Mouse (Mus musculus): ENCODE results near the gene Gxylt2. TPM values are rescaled to one million over a fixed set of nuclear protein-coding genes. Genes with fewer than 3 reads are reported as not detected.

The Gxylt2 gene
- total RNA-seq, 2 experiments from 2014 or later = 1.2 to 1.6 TPM

DNA sequence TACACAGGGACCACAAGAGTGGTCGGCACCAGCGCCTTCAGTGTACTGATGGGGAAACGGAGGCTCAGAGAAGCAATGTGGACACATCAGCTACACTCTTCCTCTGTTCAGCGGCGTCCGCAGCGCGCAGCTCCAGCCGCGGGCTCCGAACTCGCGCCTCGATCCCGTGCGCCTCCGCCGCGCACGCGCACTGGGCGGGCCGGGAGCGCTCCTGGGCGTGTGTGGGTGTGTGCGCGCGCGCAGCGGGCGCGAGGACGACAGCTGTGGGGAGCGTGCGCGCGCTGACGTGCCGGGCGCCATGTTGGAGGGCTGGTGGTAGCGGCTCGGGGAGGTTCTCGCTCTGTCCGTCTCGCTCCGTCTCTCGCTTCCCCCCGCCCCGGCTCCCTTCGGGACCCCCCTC lies 128.8 kb downstream of the Gxylt2 start, which contains the start of gene Ppp4r2:
Gene Ppp4r2, plus strand, starts transcription at position 268 of the 400 bp plus-strand sequence.
- DNase-seq (ENCODE audit: extremely low spot score in 1 of 2, low spot score in 2 of 2) = peak; percentile 89 to 91
- H3K27ac ChIP-seq = peak within 1 kb of the TSS; percentile 85
- intact Hi-C loops (cut with DNase I) = loop anchor here (2.0 to 10.0 kb wide), 4 partner anchors 101 to 1141 kb away; partner anchors contain the start of genes Gpr27, Gxylt2 and Shq1
- TF ChIP-seq CTCF (IDR thresholded peaks at IDR 0.05) = no peak
- H3K4me3 ChIP-seq = peak within 1 kb of the TSS; percentile 94

DNA sequence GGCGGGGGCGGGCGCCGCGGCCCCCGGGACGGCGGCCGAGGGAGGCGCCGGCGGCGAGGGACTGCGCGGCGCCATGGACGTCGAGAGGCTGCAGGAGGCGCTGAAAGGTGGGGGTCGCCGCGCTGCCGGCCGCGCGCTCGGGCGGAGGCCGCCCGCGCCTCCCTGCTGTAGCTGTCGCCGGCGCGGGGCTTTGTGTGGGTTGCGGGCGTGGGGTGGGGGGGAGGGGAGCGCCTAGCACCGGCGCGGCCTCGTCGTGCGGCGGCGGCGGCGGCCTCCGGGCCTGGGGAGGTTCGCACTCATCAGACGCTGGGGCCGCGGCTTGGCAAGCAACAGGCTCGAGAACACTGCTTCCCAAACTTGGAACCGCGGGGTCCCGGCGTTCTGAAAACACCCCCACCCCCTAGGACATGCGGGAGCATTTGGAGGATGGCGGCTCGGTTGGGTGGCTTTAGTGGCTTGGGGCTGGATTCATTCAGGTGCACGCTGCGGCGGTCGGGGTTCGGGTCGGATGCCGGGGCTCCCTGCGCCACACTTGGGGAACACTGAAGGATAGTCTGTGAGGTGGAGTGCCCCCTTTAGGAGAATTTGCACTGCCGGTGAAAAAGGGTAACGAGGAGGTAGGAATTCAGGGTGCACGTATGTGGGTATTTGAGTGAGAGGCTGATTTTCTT lies 129.4 kb downstream of the Gxylt2 start:
- intact Hi-C loops (cut with DNase I) = loop anchor here (2.0 to 10.0 kb wide), 4 partner anchors 102 to 1142 kb away; partner anchors contain the start of genes Gpr27, Gxylt2 and Shq1
- TF ChIP-seq CTCF (IDR thresholded peaks at IDR 0.05) = peak; percentile 49
- Histone ChIP-seq H3K27ac (peak overlapping the region; percentile 82), H3K4me3 (peak overlapping the region; percentile 94)
- DNase-seq (ENCODE audit: extremely low spot score in 1 of 2, low spot score in 2 of 2) = peak; percentile 52 to 67

DNA sequence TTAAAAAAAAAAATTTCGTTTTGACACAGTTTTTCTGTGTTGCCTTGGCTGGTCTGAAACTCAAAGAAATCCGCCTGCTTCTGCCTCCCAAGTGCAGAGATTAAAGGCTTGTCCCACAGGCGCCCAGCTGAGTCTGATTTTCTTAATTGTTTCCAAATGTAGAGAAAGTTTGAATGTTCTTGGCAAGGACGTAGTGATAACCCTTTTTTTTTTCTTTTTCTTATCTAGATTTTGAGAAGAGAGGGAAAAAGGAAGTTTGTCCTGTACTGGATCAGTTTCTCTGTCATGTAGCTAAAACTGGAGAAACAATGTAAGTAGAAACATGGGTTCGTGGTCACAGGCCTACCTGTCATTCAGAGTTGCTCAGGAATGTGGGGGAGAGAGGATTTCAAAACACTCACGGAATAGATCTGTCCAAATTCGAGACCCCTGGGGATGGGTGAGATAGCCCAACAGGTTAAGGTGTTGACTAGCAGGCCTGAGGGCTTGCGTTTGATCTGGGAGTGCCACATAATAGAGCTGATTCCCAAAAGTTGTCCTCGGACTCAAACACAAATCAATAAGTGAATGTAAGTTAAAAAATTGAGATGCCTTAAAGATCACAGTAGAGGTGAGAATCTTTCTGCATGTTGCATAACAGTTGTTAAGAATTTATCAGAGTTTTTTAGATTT lies 130.1 kb downstream of the Gxylt2 start:
- intact Hi-C loops (cut with DNase I) = loop anchor here (5.0 to 10.0 kb wide), 3 partner anchors 102 to 1142 kb away; partner anchors contain the start of genes Gpr27 and Gxylt2
- peak overlapping the region; percentile 82; the same call in 1 of the 2 replicates for H3K27ac ChIP-seq

DNA sequence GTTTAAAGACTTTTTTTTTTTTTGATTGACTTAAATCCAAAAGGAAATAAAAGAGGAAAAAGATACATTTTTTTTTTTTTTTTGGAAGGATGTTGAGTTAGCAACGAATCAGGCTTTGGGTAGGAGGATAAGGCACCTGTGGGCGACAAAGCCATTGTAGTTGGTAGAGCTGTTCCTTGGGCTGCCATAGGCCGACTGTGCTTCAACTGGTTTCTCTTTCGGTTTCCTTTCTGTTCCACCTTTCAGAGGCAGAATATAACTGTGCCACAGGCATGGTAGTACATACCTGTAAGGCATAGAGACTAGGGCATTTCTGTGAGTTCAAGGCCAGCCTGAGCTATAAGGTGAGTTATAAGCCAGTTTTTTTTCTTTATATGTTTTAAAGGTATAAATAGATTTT lies 140.5 kb downstream of the Gxylt2 start:
- DNase-seq (ENCODE audit: extremely low spot score in 1 of 2, low spot score in 2 of 2) = no peak
- Histone ChIP-seq H3K27ac (no peak overlapping the region), H3K4me3 (no peak overlapping the region)
- no peak for TF ChIP-seq CTCF (IDR thresholded peaks at IDR 0.05)
- intact Hi-C loops (cut with DNase I) = no loop called here

More for the DNA sequence above, 130.1 kb downstream of the Gxylt2 start:
- DNase-seq (ENCODE audit: extremely low spot score in 1 of 2, low spot score in 2 of 2) = no peak
- no peak for TF ChIP-seq CTCF (IDR thresholded peaks at IDR 0.05)
- peak overlapping the region; percentile 94 for H3K4me3 ChIP-seq

DNA sequence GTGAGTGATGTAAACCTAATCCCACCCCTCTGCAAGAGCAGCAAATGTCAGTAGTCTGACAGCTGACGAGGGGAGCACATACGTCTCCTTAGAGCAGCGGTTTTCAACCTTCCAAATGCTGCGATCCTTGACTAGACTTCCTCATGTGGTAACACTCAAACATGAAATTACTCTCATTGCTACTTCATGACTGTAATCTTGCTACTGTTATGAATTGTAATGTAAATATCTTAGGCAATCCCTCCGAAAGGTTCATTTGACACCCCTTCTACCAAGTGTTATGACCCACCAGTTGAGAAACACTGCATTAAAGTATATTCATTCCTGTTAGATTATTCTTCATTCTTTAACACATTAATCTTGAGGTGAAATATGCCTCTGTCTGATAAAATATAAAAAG lies 142.7 kb downstream of the Gxylt2 start:
- Histone ChIP-seq H3K27ac (no peak overlapping the region), H3K4me3 (no peak overlapping the region)
- intact Hi-C loops (cut with DNase I) = no loop called here
- no peak for DNase-seq (ENCODE audit: extremely low spot score in 1 of 2, low spot score in 2 of 2)
- no peak for TF ChIP-seq CTCF (IDR thresholded peaks at IDR 0.05)

DNA sequence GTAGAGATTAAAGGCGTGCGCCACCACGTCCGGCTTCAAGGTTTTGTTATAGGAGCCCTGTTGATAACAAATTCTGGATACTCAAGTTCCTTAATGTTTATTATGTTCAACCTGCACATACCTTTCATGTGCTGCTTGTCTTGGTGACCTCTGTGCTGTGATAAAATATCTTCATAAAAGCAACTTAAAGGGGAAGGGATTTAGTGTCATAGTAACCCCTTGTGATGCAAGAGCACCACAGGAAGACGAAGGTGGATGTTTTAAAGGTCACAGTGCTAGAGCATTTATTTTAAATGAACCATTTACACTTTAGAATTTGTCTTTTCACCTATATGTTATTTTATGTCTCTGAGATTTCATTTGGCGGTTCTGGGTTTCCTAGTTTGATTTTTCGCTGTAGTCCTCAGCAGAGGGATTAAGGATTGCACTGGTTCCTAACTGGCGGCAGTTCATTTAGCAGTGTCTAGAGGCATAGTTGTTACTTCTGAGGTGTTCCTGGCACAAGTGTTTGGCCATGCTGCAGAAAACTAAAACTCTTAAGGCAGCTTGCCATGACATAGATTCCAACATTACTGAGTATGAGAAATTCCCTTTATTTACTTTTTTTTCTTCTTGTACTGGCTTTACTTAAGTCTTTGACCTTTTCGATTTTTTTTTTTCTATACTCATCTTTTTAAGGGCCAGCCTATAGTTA lies 144.3 kb downstream of the Gxylt2 start:
- Histone ChIP-seq H3K4me3 (no peak overlapping the region), H3K27ac (no peak overlapping the region)
- no peak for TF ChIP-seq CTCF (IDR thresholded peaks at IDR 0.05)
- intact Hi-C loops (cut with DNase I) = no loop called here
- DNase-seq (ENCODE audit: extremely low spot score in 1 of 2, low spot score in 2 of 2) = no peak

DNA sequence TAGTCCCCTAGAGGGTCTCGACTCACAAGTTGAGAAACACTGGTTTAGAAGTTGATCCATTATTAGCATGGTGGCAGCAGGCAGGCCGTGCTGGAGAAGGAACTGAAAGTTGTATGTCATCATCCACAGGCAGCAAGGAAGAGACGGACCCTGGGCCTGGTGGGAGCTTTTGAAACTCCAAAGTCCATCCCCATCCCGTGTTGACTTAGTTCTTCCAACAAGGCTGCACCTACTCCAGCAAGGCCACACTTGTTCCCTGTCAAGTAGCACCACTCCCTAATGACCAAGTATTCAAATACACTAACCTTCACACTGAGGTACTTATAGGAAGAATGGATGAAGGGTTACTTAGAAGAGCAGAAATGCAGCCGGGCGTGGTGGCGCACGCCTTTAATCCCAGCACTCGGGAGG lies 146.1 kb downstream of the Gxylt2 start:
- DNase-seq (ENCODE audit: extremely low spot score in 1 of 2, low spot score in 2 of 2) = no peak
- no peak overlapping the region for H3K27ac ChIP-seq
- no peak for TF ChIP-seq CTCF (IDR thresholded peaks at IDR 0.05)
- H3K4me3 ChIP-seq = no peak overlapping the region
- intact Hi-C loops (cut with DNase I) = no loop called here

DNA sequence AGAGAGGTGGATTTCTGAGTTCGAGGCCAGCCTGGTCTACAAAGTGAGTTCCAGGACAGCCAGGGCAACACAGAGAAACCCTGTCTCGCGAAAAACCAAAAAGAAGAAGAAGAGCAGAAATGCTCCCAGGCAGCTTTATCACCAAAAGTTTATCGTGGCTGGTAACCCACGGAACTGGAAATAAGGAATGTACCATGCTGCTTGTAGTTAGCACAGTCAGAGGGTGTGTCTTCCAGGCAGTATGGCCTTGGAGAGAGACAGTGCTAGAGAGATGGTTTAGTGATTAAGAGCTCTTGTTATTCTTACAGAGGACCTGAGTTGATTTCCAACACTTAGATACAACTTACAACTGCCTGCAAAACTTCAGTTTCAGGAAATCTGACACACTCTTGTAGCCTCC lies 146.5 kb downstream of the Gxylt2 start:
- H3K4me3 ChIP-seq = no peak overlapping the region
- no peak for TF ChIP-seq CTCF (IDR thresholded peaks at IDR 0.05)
- no peak overlapping the region for H3K27ac ChIP-seq
- intact Hi-C loops (cut with DNase I) = no loop called here
- no peak for DNase-seq (ENCODE audit: extremely low spot score in 1 of 2, low spot score in 2 of 2)

Other genes starting within 250 kb of the Gxylt2 start
- gene Shq1, start 33.6 kb upstream of the Gxylt2 start, total RNA-seq (2021) = 1 to 10 TPM; 5.8 to 6.7 TPM
- gene Ppp4r2, start 128.9 kb downstream of the Gxylt2 start, total RNA-seq (2021) = 10 to 100 TPM; 71.9 to 85.0 TPM